17 mouse cellular contexts compared by ENCODE assay signal in genomic region chr6:48366322-48366996, GRCm38 (mm10). TPM values are rescaled to one million over a fixed set of nuclear protein-coding genes. Genes with fewer than 3 reads are reported as not detected.
DNase-seq lines count a peak whose midpoint lies in the region; ATAC-seq lines count a peak whose summit lies in the region.
"Had no signal": no experiment of that assay in that cellular context is flagged by ENCODE, and none has a peak within 500 bp of the region (broad histone marks: within the 10 kb centered on the region; RNA-seq: fewer than 3 reads in every experiment).

No protein-coding gene starts in this region.

- whole genome bisulfite sequencing in limb, embryonic 11.5 days = 43% methylated on average over 11 of the region's 11 CpGs

- no peaks in the 10 kb centered on the region for H3K9me3 ChIP-seq in limb, embryonic 11.5 days (ENCODE audit: control insufficient read depth, low read length)
- H3K9me3 ChIP-seq: heart, embryonic 13.5 days had no signal

- DNase-seq in NIH3T3 (ENCODE audit: low read depth) = peak; percentile 9
- peak; percentile 9 for DNase-seq in cerebellum, adult 11-12 months
- DNase-seq in embryo, embryonic 9.5 days (ENCODE audit: extremely low spot score) = peak; percentile 23
- DNase-seq in limb, embryonic 11.5 days (ENCODE audit: low spot score) = peak; percentile 21
- DNase-seq in lung, postnatal 14 days = no peak
- no peak for DNase-seq in lung, postnatal 36 days
- DNase-seq in layer of hippocampus, adult 9-10 months (ENCODE audit: low spot score) = no peak
- DNase-seq: adrenal gland, postnatal 36 days; kidney, postnatal 25 days; lung, embryonic 14.5 days; right cerebral cortex, adult 18-20 months; thymus, postnatal 36 days had no signal

- no peak overlapping the region for H3K9ac ChIP-seq in limb, embryonic 11.5 days (ENCODE audit: low read length)
- H3K9ac ChIP-seq: heart, embryonic 13.5 days; lung, embryonic 14.5 days had no signal

- H3K4me3 ChIP-seq in limb, embryonic 11.5 days (ENCODE audit: low read depth, low read length) = no peak overlapping the region
- H3K4me3 ChIP-seq: heart, embryonic 13.5 days; myocyte had no signal

- H3K4me2 ChIP-seq in limb, embryonic 11.5 days (ENCODE audit: low read depth, severe bottlenecking) = no peak overlapping the region
- H3K4me2 ChIP-seq: heart, embryonic 13.5 days; lung, embryonic 14.5 days had no signal

- ATAC-seq in limb, embryonic 11.5 days (ENCODE audit: insufficient number of reproducible peaks, low FRiP score, low TSS enrichment, low read depth) = no peak
- no peak for ATAC-seq in frontal cortex, adult (ENCODE audit: low TSS enrichment)
- ATAC-seq: inflammation-experienced regulatory T-cells, adult 6 months had no signal

- peaks cover 8% of the 10 kb centered on the region for H3K4me1 ChIP-seq in limb, embryonic 11.5 days (ENCODE audit: control insufficient read depth, insufficient read depth, low read length)
- H3K4me1 ChIP-seq: heart, embryonic 13.5 days had no signal

- H3K27ac ChIP-seq in limb, embryonic 11.5 days (replicated peaks; ENCODE audit: low read depth, low read length) = no peak overlapping the region
- H3K27ac ChIP-seq: heart, embryonic 13.5 days had no signal

- H3K27me3 ChIP-seq in limb, embryonic 11.5 days (ENCODE audit: control insufficient read depth, insufficient read depth, low read length) = no peaks in the 10 kb centered on the region
- H3K27me3 ChIP-seq: CH12.LX; heart, embryonic 13.5 days had no signal

- no peaks in the 10 kb centered on the region for H3K36me3 ChIP-seq in limb, embryonic 11.5 days (ENCODE audit: control insufficient read depth, insufficient read depth, low read length)
- H3K36me3 ChIP-seq: heart, embryonic 13.5 days had no signal

RNA-seq across cellular contexts. Expression of gene Krba1, which starts 28.9 kb away (rescaled TPM):
- polyA plus RNA-seq in limb, embryonic 11.5 days (2014; fragmentation: Nextera tagmentation; extraction: Ambion mirVana) = 25.2 and 25.5 TPM in 2 replicates

Comparison
In these comparisons a context has a peak if more than half of its experiments do, and no peak if none do; other contexts are left out.
1. DNase-seq: peak in NIH3T3 (single experiment), cerebellum, adult 11-12 months (single experiment), embryo, embryonic 9.5 days (single experiment) and limb, embryonic 11.5 days (single experiment); none in lung, postnatal 14 days (single experiment), lung, postnatal 36 days (single experiment) and layer of hippocampus, adult 9-10 months (single experiment).